Mouse (Mus musculus) spleen, adult 2 months (tissue): ENCODE data around the gene Plxdc1.

Experiments
- CTCF ChIP-seq: fragments of 200-500 bp; IDR thresholded peaks from 2 replicates; pipeline ENCODE4 v1.5.1; 2011; ENCODE audit warnings: mild to moderate bottlenecking, inconsistent platforms; ENCODE audit not compliant: insufficient read depth, insufficient read length, insufficient replicate concordance; ENCODE audit errors: extremely low read depth
- POLR2A ChIP-seq: fragments of 200-500 bp; IDR thresholded peaks from 2 replicates; pipeline ENCODE4 v1.6.1; 2011; ENCODE audit warnings: low read depth, low read length, inconsistent platforms

DNA sequence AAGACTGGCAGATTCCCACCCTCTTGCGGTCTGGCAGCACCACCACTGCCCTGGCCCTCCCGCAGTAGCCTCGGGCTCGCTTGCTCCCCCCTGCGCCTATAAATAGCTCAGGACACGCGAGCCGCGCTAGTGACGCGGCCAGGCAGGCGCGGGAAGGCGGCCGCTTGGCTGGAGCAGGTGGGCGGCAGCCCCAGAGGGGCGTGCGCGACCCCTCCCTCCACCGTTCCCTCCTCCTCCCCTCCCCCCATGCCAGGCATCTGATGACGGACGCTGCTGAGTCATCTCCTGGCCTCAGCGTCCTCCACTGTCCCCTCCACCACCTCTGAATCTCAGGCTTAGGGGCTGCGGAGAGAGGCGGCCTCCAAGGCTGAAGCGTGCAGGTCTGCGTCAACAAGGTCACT lies 49.7 kb upstream of the Plxdc1 start:
- TF ChIP-seq CTCF (no peak), POLR2A (no peak)
